ENCODE assay signal across 14 mouse cellular contexts in genomic region chr13:20430998-20431397, GRCm38 (mm10).
DNase-seq lines count a peak whose midpoint lies in the region; ATAC-seq and TF ChIP-seq lines count a peak whose summit lies in the region.
"Had no signal": no experiment of that assay in that cellular context is flagged by ENCODE, and none has a peak within 500 bp of the region (broad histone marks: within the 10 kb centered on the region; RNA-seq: fewer than 3 reads in every experiment).

No protein-coding gene starts in this region.

- no peak overlapping the region for H3K4me2 ChIP-seq in forebrain, embryonic 16.5 days (ENCODE audit: low read length)
- H3K4me2 ChIP-seq in forebrain, embryonic 15.5 days (replicated peaks), result no peak overlapping the region
- H3K4me2 ChIP-seq in CH12.LX (ENCODE audit: insufficient read depth, low read depth, poor library complexity, severe bottlenecking), result no peak overlapping the region
- H3K4me2 ChIP-seq in hindbrain, embryonic 16.5 days (ENCODE audit: low read length), result no peak overlapping the region
- H3K4me2 ChIP-seq in midbrain, embryonic 16.5 days (ENCODE audit: low read length), result no peak overlapping the region
- H3K4me2 ChIP-seq: heart, embryonic 13.5 days; liver, embryonic 11.5 days had no signal

- dilution Hi-C loops in CH12.LX (cut with MboI; ENCODE audit: extremely low pct_ligation_motif_present, extremely low pct_unique_long_range_greater_than_20kb, low sequenced_read_pairs), result no loop called here

- H3K9ac ChIP-seq in forebrain, embryonic 16.5 days (replicated peaks; ENCODE audit: low read depth, low read length), result no peak overlapping the region
- no peak overlapping the region for H3K9ac ChIP-seq in forebrain, embryonic 15.5 days (replicated peaks)
- no peak overlapping the region for H3K9ac ChIP-seq in CH12.LX (ENCODE audit: insufficient read depth, low read depth)
- no peak overlapping the region for H3K9ac ChIP-seq in hindbrain, embryonic 16.5 days (ENCODE audit: low read depth, low read length)
- H3K9ac ChIP-seq in midbrain, embryonic 16.5 days (ENCODE audit: low read depth, low read length), result no peak overlapping the region
- H3K9ac ChIP-seq: heart, embryonic 13.5 days had no signal

- no peak for TF ChIP-seq POLR2A in CH12.LX (IDR thresholded peaks at IDR 0.05; ENCODE audit: low read depth, low read length)

- H3K27me3 ChIP-seq in forebrain, embryonic 16.5 days (replicated peaks; ENCODE audit: control insufficient read depth, insufficient read depth, low read length), result no peaks in the 10 kb centered on the region
- H3K27me3 ChIP-seq in forebrain, embryonic 15.5 days, result no peaks in the 10 kb centered on the region
- no peaks in the 10 kb centered on the region for H3K27me3 ChIP-seq in CH12.LX (replicated peaks)
- H3K27me3 ChIP-seq in hindbrain, embryonic 16.5 days (replicated peaks; ENCODE audit: control insufficient read depth, insufficient read depth, low read length), result no peaks in the 10 kb centered on the region
- H3K27me3 ChIP-seq in midbrain, embryonic 16.5 days (ENCODE audit: control insufficient read depth, insufficient read depth, low read depth, low read length), result no peaks in the 10 kb centered on the region
- H3K27me3 ChIP-seq: heart, embryonic 13.5 days had no signal

- in situ Hi-C loops in CH12.LX (cut with MboI; ENCODE audit: low pct_ligation_motif_present, low pct_unique_long_range_greater_than_20kb, low sequenced_read_pairs), result no loop called here

- H3K4me1 ChIP-seq in forebrain, embryonic 16.5 days (replicated peaks; ENCODE audit: control insufficient read depth, insufficient read depth, low read length), result no peaks in the 10 kb centered on the region
- no peaks in the 10 kb centered on the region; the same call in 1 of the 2 replicates for H3K4me1 ChIP-seq in forebrain, embryonic 15.5 days
- peaks cover 9 to 51% of the 10 kb centered on the region in 2 experiments for H3K4me1 ChIP-seq in CH12.LX (ENCODE audit: control insufficient read depth in 1 of 2, insufficient read depth in 2 of 2)
- no peaks in the 10 kb centered on the region for H3K4me1 ChIP-seq in hindbrain, embryonic 16.5 days (ENCODE audit: control insufficient read depth, insufficient read depth, low read depth, low read length)
- 0 out of 2 replicates have a peak, but pooled peaks cover 3% of the 10 kb centered on the region for H3K4me1 ChIP-seq in midbrain, embryonic 16.5 days (ENCODE audit: control insufficient read depth, insufficient read depth, low read length)

- DNase-seq in CH12.LX (ENCODE audit: extremely low read depth), result peak; percentile 36
- no peak for DNase-seq in layer of hippocampus, adult 8-10 months (ENCODE audit: low spot score in 2 of 2)
- no peak for DNase-seq in kidney, postnatal 14 days
- no peak for DNase-seq in heart, postnatal 25 days (ENCODE audit: low spot score)
- DNase-seq: cerebellum, adult 18-20 months; gastrocnemius, postnatal 14 days; lung, postnatal 10 days had no signal

- TF ChIP-seq CTCF in CH12.LX (conservative IDR thresholded peaks at IDR 0.05 in 1 of 2, IDR thresholded peaks at IDR 0.05 in 1 of 2; ENCODE audit: low read depth in 2 of 2, low read length in 2 of 2), result no peak

- ATAC-seq in forebrain, embryonic 16.5 days, result no peak
- no peak for ATAC-seq in forebrain, embryonic 15.5 days (replicated peaks)
- ATAC-seq in hindbrain, embryonic 16.5 days, result 0 out of 2 replicates have a peak, but pooled peaks have one; percentile 37
- ATAC-seq in midbrain, embryonic 16.5 days, result 0 out of 2 replicates have a peak, but pooled peaks have one; percentile 25
- ATAC-seq: inflammation-experienced regulatory T-cells, adult 6 months had no signal

- H3K27ac ChIP-seq in forebrain, embryonic 16.5 days (ENCODE audit: low read length), result peak overlapping the region; percentile 18; the same call in 1 of the 2 replicates
- no peak overlapping the region for H3K27ac ChIP-seq in forebrain, embryonic 15.5 days (replicated peaks)
- no peak overlapping the region for H3K27ac ChIP-seq in CH12.LX (ENCODE audit: insufficient read depth, low read depth)
- H3K27ac ChIP-seq in hindbrain, embryonic 16.5 days (ENCODE audit: low read depth, low read length), result no peak overlapping the region
- no peak overlapping the region for H3K27ac ChIP-seq in midbrain, embryonic 16.5 days (ENCODE audit: low read length)
- H3K27ac ChIP-seq: heart, embryonic 13.5 days had no signal

- H3K79me2 ChIP-seq in CH12.LX (replicated peaks; ENCODE audit: control insufficient read depth, extremely low read depth, insufficient read depth, poor library complexity, severe bottlenecking), result no peaks in the 10 kb centered on the region

- TF ChIP-seq RAD21 in CH12.LX (IDR thresholded peaks at IDR 0.05; ENCODE audit: low read depth, low read length), result no peak

- H3K4me3 ChIP-seq in forebrain, embryonic 16.5 days (replicated peaks; ENCODE audit: low read length), result no peak overlapping the region
- H3K4me3 ChIP-seq in forebrain, embryonic 15.5 days, result no peak overlapping the region
- no peak overlapping the region for H3K4me3 ChIP-seq in CH12.LX (replicated peaks in 1 of 3; ENCODE audit: low read depth in 2 of 3, low read length in 2 of 3, poor library complexity in 1 of 3)
- no peak overlapping the region for H3K4me3 ChIP-seq in hindbrain, embryonic 16.5 days (ENCODE audit: low read length)
- H3K4me3 ChIP-seq in midbrain, embryonic 16.5 days (ENCODE audit: low read depth, low read length), result no peak overlapping the region
- H3K4me3 ChIP-seq: heart, embryonic 13.5 days had no signal

- intact Hi-C loops in heart, postnatal 25 days (cut with DNase I), result no loop called here

- H3K36me3 ChIP-seq in forebrain, embryonic 16.5 days (ENCODE audit: control insufficient read depth, insufficient read depth), result no peaks in the 10 kb centered on the region
- H3K36me3 ChIP-seq in forebrain, embryonic 15.5 days, result no peaks in the 10 kb centered on the region
- H3K36me3 ChIP-seq in CH12.LX (replicated peaks in 1 of 2; ENCODE audit: control insufficient read depth in 1 of 2, insufficient read depth in 1 of 2, low read length in 1 of 2), result peaks cover 16 to 61% of the 10 kb centered on the region in 2 experiments
- H3K36me3 ChIP-seq in hindbrain, embryonic 16.5 days (ENCODE audit: control insufficient read depth, insufficient read depth, low read length), result no peaks in the 10 kb centered on the region
- H3K36me3 ChIP-seq in midbrain, embryonic 16.5 days (ENCODE audit: control insufficient read depth, insufficient read depth, low read length), result no peaks in the 10 kb centered on the region
- H3K36me3 ChIP-seq: heart, embryonic 13.5 days had no signal

- no peaks in the 10 kb centered on the region for H3K9me3 ChIP-seq in forebrain, embryonic 16.5 days (ENCODE audit: control insufficient read depth, low read length)
- no peaks in the 10 kb centered on the region for H3K9me3 ChIP-seq in forebrain, embryonic 15.5 days
- no peaks in the 10 kb centered on the region for H3K9me3 ChIP-seq in CH12.LX (replicated peaks; ENCODE audit: low read length)
- no peaks in the 10 kb centered on the region for H3K9me3 ChIP-seq in hindbrain, embryonic 16.5 days (ENCODE audit: control insufficient read depth, low read length)
- no peaks in the 10 kb centered on the region for H3K9me3 ChIP-seq in midbrain, embryonic 16.5 days (replicated peaks; ENCODE audit: control insufficient read depth, low read length, poor library complexity, severe bottlenecking)
- H3K9me3 ChIP-seq: heart, embryonic 13.5 days had no signal

- 72% methylated on average over 6 of the region's 6 CpGs for WGBS in forebrain, embryonic 16.5 days
- WGBS in forebrain, embryonic 15.5 days, result 74% methylated on average over 6 of the region's 6 CpGs
- 59% methylated on average over 6 of the region's 6 CpGs for WGBS in hindbrain, embryonic 16.5 days
- WGBS in midbrain, embryonic 16.5 days, result 61% methylated on average over 6 of the region's 6 CpGs

- TF ChIP-seq EP300 in CH12.LX (IDR thresholded peaks at IDR 0.05; ENCODE audit: low read length), result no peak

TF ChIP-seq in CH12.LX, 34 proteins besides CTCF, POLR2A, EP300 and RAD21:
- TF ChIP-seq E2F4 (IDR thresholded peaks at IDR 0.05; ENCODE audit: insufficient replicate concordance, low read depth, low read length), result no peak
- TF ChIP-seq SIN3A (IDR thresholded peaks at IDR 0.05; ENCODE audit: low read length), result no peak
- TF ChIP-seq MAX (IDR thresholded peaks at IDR 0.05; ENCODE audit: low read length), result no peak
- no peak for TF ChIP-seq CHD2 (IDR thresholded peaks at IDR 0.05; ENCODE audit: low read length)
- TF ChIP-seq ZC3H11A (IDR thresholded peaks at IDR 0.05; ENCODE audit: low read depth, low read length), result no peak
- TF ChIP-seq CHD1 (IDR thresholded peaks at IDR 0.05; ENCODE audit: low read depth, low read length), result no peak
- no peak for TF ChIP-seq JUN (IDR thresholded peaks at IDR 0.05; ENCODE audit: insufficient read depth, low read depth, low read length)
- TF ChIP-seq MAZ (IDR thresholded peaks at IDR 0.05; ENCODE audit: low read depth, low read length), result no peak
- no peak for TF ChIP-seq ZNF384 (IDR thresholded peaks at IDR 0.05; ENCODE audit: low read depth, low read length)
- no peak for TF ChIP-seq MAFK (IDR thresholded peaks at IDR 0.05; ENCODE audit: insufficient replicate concordance, low read length)
- TF ChIP-seq MEF2A (IDR thresholded peaks at IDR 0.05; ENCODE audit: borderline replicate concordance, low read depth, low read length), result no peak

Comparison
In these comparisons a context has a peak if more than half of its experiments do, and no peak if none do; other contexts are left out.
1. ATAC-seq: peak in hindbrain, embryonic 16.5 days (single experiment) and midbrain, embryonic 16.5 days (single experiment); none in forebrain, embryonic 16.5 days (single experiment) and forebrain, embryonic 15.5 days (single experiment).